ENCODE assay signal across 8 mouse cellular contexts in the genomic region with DNA sequence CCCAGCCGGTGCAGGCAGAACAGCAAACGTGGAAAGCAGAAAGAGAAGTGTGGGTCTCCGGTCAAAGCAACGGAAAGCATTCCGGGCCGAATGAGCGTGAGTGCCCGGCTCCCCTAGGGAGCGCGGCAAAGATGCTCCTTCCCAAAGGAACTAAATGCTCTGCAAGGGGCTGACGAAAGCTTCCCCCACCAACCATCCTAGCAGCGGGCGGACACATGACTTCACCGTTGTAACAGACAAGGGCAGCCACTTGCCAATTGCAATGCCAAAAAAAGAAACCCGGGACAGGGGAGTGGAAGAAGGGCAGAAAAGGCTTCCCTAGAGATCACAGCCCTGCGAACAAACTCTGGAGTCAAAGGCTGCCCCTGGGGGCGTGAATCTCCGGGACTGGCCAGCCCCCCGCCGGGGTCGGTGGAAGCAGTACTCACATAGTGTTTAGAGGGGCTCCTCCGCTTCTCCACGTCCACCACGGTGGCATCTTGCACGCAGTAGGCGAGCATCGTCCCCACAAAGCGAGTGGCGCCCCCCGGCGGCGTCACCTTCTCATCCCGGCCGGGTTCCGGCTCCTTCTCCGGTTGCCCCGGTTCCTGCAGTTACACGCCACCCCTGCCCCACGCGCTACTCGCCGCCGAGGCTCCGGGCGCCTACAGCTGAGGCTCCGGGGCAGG. TPM values are rescaled to one million over a fixed set of nuclear protein-coding genes. Genes with fewer than 3 reads are reported as not detected.
A peak's percentile ranks its signal among the peaks of the same experiment; 100 is the strongest.
DNase-seq lines count a peak whose midpoint lies in the region; ATAC-seq and TF ChIP-seq lines count a peak whose summit lies in the region.

No protein-coding gene starts in this region.

- intact Hi-C loops in left cerebral cortex, adult 2 months (cut with DNase I), result no loop called here

- no peaks in the 10 kb centered on the region for H3K9me3 ChIP-seq in hindbrain, embryonic 14.5 days (ENCODE audit: control insufficient read depth, low read length)

- peak overlapping the region; percentile 88 for H3K9ac ChIP-seq in hindbrain, embryonic 14.5 days

- H3K27ac ChIP-seq in hindbrain, embryonic 14.5 days, result peak overlapping the region; percentile 79
- peak overlapping the region; percentile 64 for H3K27ac ChIP-seq in left cerebral cortex, adult 2 months

- DNase-seq in ZHBTc4 (ENCODE audit: low read depth, low spot score), result peak; percentile 84
- peak; percentile 62 to 75 for DNase-seq in cerebellum, postnatal 14 days
- peak; percentile 90 for DNase-seq in gastrocnemius, adult 18-20 months (ENCODE audit: low spot score)
- DNase-seq in hindbrain, embryonic 14.5 days (ENCODE audit: low spot score), result peak; percentile 70
- DNase-seq in left cerebral cortex, adult 2 months (ENCODE audit: extremely low spot score in 1 of 2, low spot score in 2 of 2), result peak; percentile 75
- DNase-seq in right cerebral cortex, postnatal 4 days, result peak; percentile 82
- peak; percentile 68 to 84 for DNase-seq in urinary bladder, postnatal 4 days (ENCODE audit: low spot score in 2 of 2)

- H3K4me1 ChIP-seq in hindbrain, embryonic 14.5 days (replicated peaks; ENCODE audit: control insufficient read depth, insufficient read depth, low read length), result peaks cover 27% of the 10 kb centered on the region

- peak overlapping the region; percentile 75 for H3K4me3 ChIP-seq in hindbrain, embryonic 14.5 days (replicated peaks; ENCODE audit: low read length)
- peak overlapping the region; percentile 74 for H3K4me3 ChIP-seq in left cerebral cortex, adult 2 months

- H3K4me2 ChIP-seq in hindbrain, embryonic 14.5 days (replicated peaks), result peak overlapping the region; percentile 88

- ATAC-seq in hindbrain, embryonic 14.5 days (ENCODE audit: low FRiP score), result peak; percentile 71
- peak; percentile 59 for ATAC-seq in megakaryocyte, adult 5-6 weeks (ENCODE audit: poor library complexity, severe bottlenecking)

- H3K36me3 ChIP-seq in hindbrain, embryonic 14.5 days (replicated peaks; ENCODE audit: control insufficient read depth, insufficient read depth), result no peaks in the 10 kb centered on the region

- peak; percentile 68 for TF ChIP-seq CTCF in left cerebral cortex, adult 2 months (IDR thresholded peaks at IDR 0.05)

- no peaks in the 10 kb centered on the region for H3K27me3 ChIP-seq in hindbrain, embryonic 14.5 days (ENCODE audit: control insufficient read depth, insufficient read depth, low read length)

- under 1% methylated on average over 46 of the region's 46 CpGs for WGBS in hindbrain, embryonic 14.5 days

RNA-seq across cellular contexts. Expression of a gene that starts 0.4 kb away (rescaled TPM):
- 10 to 100 TPM; 32.8 to 42.6 TPM for total RNA-seq in gastrocnemius, adult 18-20 months (2021)
- polyA plus RNA-seq in hindbrain, embryonic 14.5 days (2014; fragmentation: Nextera tagmentation; extraction: Ambion mirVana), result 2.8 and 3.0 TPM in 2 replicates
- total RNA-seq in left cerebral cortex, adult 2 months (2021), result 10 to 100 TPM; 30.2 to 36.8 TPM
- 1.4 and 1.8 TPM in 2 replicates for total RNA-seq in megakaryocyte, adult 5-6 weeks (2015)
- total RNA-seq in megakaryocyte, adult 5-6 weeks (2017), result 1.1 and 1.3 TPM in 2 replicates

Comparison
In these comparisons a context has a peak if more than half of its experiments do, and no peak if none do; other contexts are left out.
1. Peak in every context shown above with its lines: DNase-seq, ATAC-seq, H3K4me3 ChIP-seq and H3K27ac ChIP-seq.
2. RNA of a gene that starts 0.4 kb away (total RNA-seq): 32.8 to 42.6 TPM in gastrocnemius, adult 18-20 months and 30.2 to 36.8 TPM in left cerebral cortex, adult 2 months; 1.1 to 1.8 TPM in megakaryocyte, adult 5-6 weeks; every median in the first group is over 10 times any median in the second.